Mouse (Mus musculus): ENCODE data around the gene Lima1.

- TF ChIP-seq GATA1 (IDR thresholded peaks at IDR 0.05; ENCODE audit: low read length) = no peak
- TF ChIP-seq TAL1 (IDR thresholded peaks at IDR 0.05; ENCODE audit: low read length) = no peak
These were observed 139.6 kb downstream of the Lima1 start for GRCm38 (mm10) chr15:99735631-99736030.

Data from erythroblast, embryonic 14.5 days (primary cell).